Mouse (Mus musculus): ENCODE measurements around the gene Eps15. TPM values are rescaled to one million over a fixed set of nuclear protein-coding genes. Genes with fewer than 3 reads are reported as not detected.

The Eps15 gene
- total and polyA plus RNA-seq, 3 experiments: 8.8 to 137 (median 56.8) TPM

GRCm38 (mm10) chr4:109262068-109262467, 18.0 kb upstream of the Eps15 start:
- TF ChIP-seq POLR2AphosphoS5 (IDR thresholded peaks at IDR 0.05; ENCODE audit: insufficient replicate concordance, low read depth, low read length) (no peak), GATA2 (IDR thresholded peaks at IDR 0.05; ENCODE audit: borderline replicate concordance, low read depth, low read length) (no peak), GATA1 (IDR thresholded peaks at IDR 0.05; ENCODE audit: borderline replicate concordance, low read length) (no peak)
- peaks cover 1% of the 10 kb centered on the region; the same call in 1 of the 2 replicates for H3K27me3 ChIP-seq (ENCODE audit: insufficient read depth, low read length)
- H3K4me1 ChIP-seq (ENCODE audit: insufficient read depth, low read depth, low read length): peaks cover 15% of the 10 kb centered on the region
- H3K4me3 ChIP-seq (ENCODE audit: low read depth, low read length): no peak overlapping the region
- ATAC-seq (ENCODE audit: extremely low read depth, insufficient number of reproducible peaks, low FRiP score, poor library complexity, severe bottlenecking): no peak
- no peaks in the 10 kb centered on the region for H3K36me3 ChIP-seq (replicated peaks)
- H3K9me3 ChIP-seq (replicated peaks): no peaks in the 10 kb centered on the region
- no peak for DNase-seq (ENCODE audit: low spot score)

- Histone ChIP-seq H3K4me3 (ENCODE audit: low read depth, low read length) (no peak overlapping the region), H3K36me3 (replicated peaks) (no peaks in the 10 kb centered on the region), H3K9me3 (replicated peaks) (no peaks in the 10 kb centered on the region), H3K4me1 (ENCODE audit: insufficient read depth, low read depth, low read length) (peaks cover 7% of the 10 kb centered on the region), H3K27me3 (ENCODE audit: insufficient read depth, low read length) (peaks cover 5% of the 10 kb centered on the region; the same call in 1 of the 2 replicates)
- no peak for DNase-seq (ENCODE audit: low spot score)
- TF ChIP-seq GATA2 (IDR thresholded peaks at IDR 0.05; ENCODE audit: borderline replicate concordance, low read depth, low read length) (no peak), TAL1 (conservative IDR thresholded peaks at IDR 0.05; ENCODE audit: low read depth, low read length) (no peak), POLR2AphosphoS5 (IDR thresholded peaks at IDR 0.05; ENCODE audit: insufficient replicate concordance, low read depth, low read length) (no peak), GATA1 (IDR thresholded peaks at IDR 0.05; ENCODE audit: borderline replicate concordance, low read length) (no peak), CTCF (IDR thresholded peaks at IDR 0.05; ENCODE audit: low read depth, low read length) (no peak)
- no peak for ATAC-seq (ENCODE audit: extremely low read depth, insufficient number of reproducible peaks, low FRiP score, poor library complexity, severe bottlenecking)
Measured at GRCm38 (mm10) chr4:109266056-109266455, 14.0 kb upstream of the Eps15 start.

GRCm38 (mm10) chr4:109266744-109267143, 13.3 kb upstream of the Eps15 start:
- TF ChIP-seq GATA2 (IDR thresholded peaks at IDR 0.05; ENCODE audit: borderline replicate concordance, low read depth, low read length) (no peak), POLR2AphosphoS5 (IDR thresholded peaks at IDR 0.05; ENCODE audit: insufficient replicate concordance, low read depth, low read length) (no peak), CTCF (IDR thresholded peaks at IDR 0.05; ENCODE audit: low read depth, low read length) (no peak), GATA1 (IDR thresholded peaks at IDR 0.05; ENCODE audit: borderline replicate concordance, low read length) (no peak), TAL1 (conservative IDR thresholded peaks at IDR 0.05; ENCODE audit: low read depth, low read length) (no peak)
- Histone ChIP-seq H3K9me3 (replicated peaks) (no peaks in the 10 kb centered on the region), H3K36me3 (replicated peaks) (no peaks in the 10 kb centered on the region), H3K4me1 (ENCODE audit: insufficient read depth, low read depth, low read length) (peaks cover 5% of the 10 kb centered on the region; the same call in 1 of the 2 replicates), H3K27me3 (ENCODE audit: insufficient read depth, low read length) (peaks cover 7% of the 10 kb centered on the region; the same call in 1 of the 2 replicates), H3K4me3 (ENCODE audit: low read depth, low read length) (no peak overlapping the region)
- DNase-seq (ENCODE audit: low spot score) (no peak), ATAC-seq (ENCODE audit: extremely low read depth, insufficient number of reproducible peaks, low FRiP score, poor library complexity, severe bottlenecking) (no peak)

GRCm38 (mm10) chr4:109267452-109267851, 12.6 kb upstream of the Eps15 start:
- H3K9me3 ChIP-seq (replicated peaks): no peaks in the 10 kb centered on the region
- no peak for ATAC-seq (ENCODE audit: extremely low read depth, insufficient number of reproducible peaks, low FRiP score, poor library complexity, severe bottlenecking)

GRCm38 (mm10) chr4:109268903-109269302, 11.2 kb upstream of the Eps15 start:
- Histone ChIP-seq H3K4me1 (ENCODE audit: insufficient read depth, low read depth, low read length) (peaks cover 5% of the 10 kb centered on the region; the same call in 1 of the 2 replicates), H3K36me3 (replicated peaks) (no peaks in the 10 kb centered on the region), H3K27me3 (ENCODE audit: insufficient read depth, low read length) (peaks cover 7% of the 10 kb centered on the region), H3K4me3 (ENCODE audit: low read depth, low read length) (no peak overlapping the region), H3K9me3 (replicated peaks) (no peaks in the 10 kb centered on the region)
- ATAC-seq (ENCODE audit: extremely low read depth, insufficient number of reproducible peaks, low FRiP score, poor library complexity, severe bottlenecking) (no peak), DNase-seq (ENCODE audit: low spot score) (no peak)
- TF ChIP-seq TAL1 (conservative IDR thresholded peaks at IDR 0.05; ENCODE audit: low read depth, low read length): no peak
- TF ChIP-seq POLR2AphosphoS5 (IDR thresholded peaks at IDR 0.05; ENCODE audit: insufficient replicate concordance, low read depth, low read length): no peak
- TF ChIP-seq GATA2 (IDR thresholded peaks at IDR 0.05; ENCODE audit: borderline replicate concordance, low read depth, low read length): no peak
- no peak for TF ChIP-seq GATA1 (IDR thresholded peaks at IDR 0.05; ENCODE audit: borderline replicate concordance, low read length)
- TF ChIP-seq CTCF (IDR thresholded peaks at IDR 0.05; ENCODE audit: low read depth, low read length): no peak

More at GRCm38 (mm10) chr4:109267452-109267851, 12.6 kb upstream of the Eps15 start:
- no peak for DNase-seq (ENCODE audit: low spot score)
- H3K4me1 ChIP-seq (ENCODE audit: insufficient read depth, low read depth, low read length): peaks cover 5% of the 10 kb centered on the region; the same call in 1 of the 2 replicates
- peaks cover 7% of the 10 kb centered on the region; the same call in 1 of the 2 replicates for H3K27me3 ChIP-seq (ENCODE audit: insufficient read depth, low read length)
- H3K36me3 ChIP-seq (replicated peaks): no peaks in the 10 kb centered on the region
- no peak overlapping the region for H3K4me3 ChIP-seq (ENCODE audit: low read depth, low read length)
- no peak for TF ChIP-seq CTCF (IDR thresholded peaks at IDR 0.05; ENCODE audit: low read depth, low read length)
- no peak for TF ChIP-seq POLR2AphosphoS5 (IDR thresholded peaks at IDR 0.05; ENCODE audit: insufficient replicate concordance, low read depth, low read length)
- TF ChIP-seq GATA2 (IDR thresholded peaks at IDR 0.05; ENCODE audit: borderline replicate concordance, low read depth, low read length): no peak
- TF ChIP-seq TAL1 (conservative IDR thresholded peaks at IDR 0.05; ENCODE audit: low read depth, low read length): no peak
- TF ChIP-seq GATA1 (IDR thresholded peaks at IDR 0.05; ENCODE audit: borderline replicate concordance, low read length): no peak

GRCm38 (mm10) chr4:109271803-109272202, 8.3 kb upstream of the Eps15 start:
- Histone ChIP-seq H3K4me3 (ENCODE audit: low read depth, low read length) (no peak overlapping the region), H3K9me3 (replicated peaks) (no peaks in the 10 kb centered on the region), H3K27me3 (ENCODE audit: insufficient read depth, low read length) (peaks cover 7% of the 10 kb centered on the region), H3K4me1 (ENCODE audit: insufficient read depth, low read depth, low read length) (peaks cover 5% of the 10 kb centered on the region; the same call in 1 of the 2 replicates), H3K36me3 (replicated peaks) (no peaks in the 10 kb centered on the region)
- no peak for ATAC-seq (ENCODE audit: extremely low read depth, insufficient number of reproducible peaks, low FRiP score, poor library complexity, severe bottlenecking)
- no peak for TF ChIP-seq GATA1 (IDR thresholded peaks at IDR 0.05; ENCODE audit: borderline replicate concordance, low read length)
- TF ChIP-seq TAL1 (conservative IDR thresholded peaks at IDR 0.05; ENCODE audit: low read depth, low read length): no peak
- TF ChIP-seq CTCF (IDR thresholded peaks at IDR 0.05; ENCODE audit: low read depth, low read length): no peak
- no peak for TF ChIP-seq GATA2 (IDR thresholded peaks at IDR 0.05; ENCODE audit: borderline replicate concordance, low read depth, low read length)
- no peak for TF ChIP-seq POLR2AphosphoS5 (IDR thresholded peaks at IDR 0.05; ENCODE audit: insufficient replicate concordance, low read depth, low read length)
- no peak for DNase-seq (ENCODE audit: low spot score)

All from G1E (cell line).